In the genomic region with DNA sequence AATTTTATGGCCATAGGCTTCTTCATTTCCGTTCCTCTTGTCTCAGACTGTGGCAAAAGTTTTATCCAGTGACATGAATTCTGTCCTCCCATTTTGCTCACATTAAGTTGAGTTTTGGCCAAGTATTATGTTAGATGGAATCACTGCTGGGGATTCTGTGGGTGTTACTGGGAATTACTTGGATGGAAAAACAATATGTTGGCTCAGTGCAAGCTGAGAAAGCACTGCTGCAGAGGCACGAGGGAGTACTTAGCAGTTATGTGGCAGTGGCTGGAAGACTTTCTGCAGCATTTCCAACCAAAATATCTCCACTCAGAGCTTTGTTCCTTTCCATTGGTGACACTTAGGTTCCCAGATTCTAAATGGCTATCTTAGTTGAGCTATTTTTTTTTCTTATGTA, we compare ENCODE assay signal across 18 mouse cellular contexts.
DNase-seq lines count a peak whose midpoint lies in the region; ATAC-seq lines count a peak whose summit lies in the region.
"Had no signal": no experiment of that assay in that cellular context is flagged by ENCODE, and none has a peak within 500 bp of the region (broad histone marks: within the 10 kb centered on the region; RNA-seq: fewer than 3 reads in every experiment).

No protein-coding gene starts in this region.

- no peaks in the 10 kb centered on the region for H3K9me3 ChIP-seq in heart, embryonic 12.5 days (replicated peaks)
- no peaks in the 10 kb centered on the region for H3K9me3 ChIP-seq in limb, embryonic 13.5 days
- no peaks in the 10 kb centered on the region for H3K9me3 ChIP-seq in limb, embryonic 10.5 days (replicated peaks)
- no peaks in the 10 kb centered on the region for H3K9me3 ChIP-seq in midbrain, embryonic 13.5 days
- H3K9me3 ChIP-seq: forebrain, embryonic 13.5 days; liver, embryonic 13.5 days had no signal

- peak; percentile 87 for DNase-seq in heart, adult 11 months
- no peak for DNase-seq in limb, embryonic 10.5 days (ENCODE audit: low spot score)
- peak; percentile 20 for DNase-seq in brain, adult 2 months (ENCODE audit: low read depth, low spot score)
- DNase-seq in liver = no peak
- DNase-seq in testis, postnatal 10 days (ENCODE audit: low spot score) = no peak
- DNase-seq: B cell, adult 2 months; cerebellum, adult 9-10 months; kidney, adult 18-20 months; kidney, postnatal 10 days; left cerebral cortex, postnatal 4 days; liver, embryonic 13.5 days; lung, embryonic 14.5 days; lung, postnatal 4 days; thymus, postnatal 14 days had no signal

- 59% methylated on average over 2 of the region's 2 CpGs for WGBS in heart, embryonic 12.5 days
- WGBS in limb, embryonic 13.5 days = 45% methylated on average over 2 of the region's 2 CpGs
- WGBS in limb, embryonic 10.5 days = 70% methylated on average over 2 of the region's 2 CpGs
- 32% methylated on average over 2 of the region's 2 CpGs for WGBS in midbrain, embryonic 13.5 days

- H3K4me2 ChIP-seq in heart, embryonic 12.5 days = no peak overlapping the region
- 0 out of 2 replicates have a peak overlapping the region, but pooled peaks have one; percentile 4 for H3K4me2 ChIP-seq in limb, embryonic 13.5 days (replicated peaks)
- no peak overlapping the region for H3K4me2 ChIP-seq in midbrain, embryonic 13.5 days (replicated peaks)
- H3K4me2 ChIP-seq: liver, embryonic 13.5 days; lung, embryonic 14.5 days had no signal

- no peaks in the 10 kb centered on the region for H3K36me3 ChIP-seq in heart, embryonic 12.5 days
- no peaks in the 10 kb centered on the region for H3K36me3 ChIP-seq in limb, embryonic 13.5 days
- no peaks in the 10 kb centered on the region for H3K36me3 ChIP-seq in limb, embryonic 10.5 days
- H3K36me3 ChIP-seq in midbrain, embryonic 13.5 days = no peaks in the 10 kb centered on the region
- H3K36me3 ChIP-seq: liver, embryonic 13.5 days had no signal

- no peaks in the 10 kb centered on the region for H3K27me3 ChIP-seq in heart, embryonic 12.5 days (replicated peaks)
- no peaks in the 10 kb centered on the region for H3K27me3 ChIP-seq in limb, embryonic 13.5 days
- no peaks in the 10 kb centered on the region for H3K27me3 ChIP-seq in limb, embryonic 10.5 days (ENCODE audit: low read depth, poor library complexity, severe bottlenecking)
- no peaks in the 10 kb centered on the region for H3K27me3 ChIP-seq in midbrain, embryonic 13.5 days
- H3K27me3 ChIP-seq: forebrain, embryonic 13.5 days; liver, embryonic 13.5 days had no signal

- no peak for ATAC-seq in heart, embryonic 12.5 days (ENCODE audit: insufficient number of reproducible peaks, low FRiP score)
- ATAC-seq in limb, embryonic 13.5 days (ENCODE audit: low FRiP score, low read depth) = no peak
- ATAC-seq in midbrain, embryonic 13.5 days = no peak; the same call in 1 of the 2 replicates

- H3K4me3 ChIP-seq in heart, embryonic 12.5 days = no peak overlapping the region
- no peak overlapping the region for H3K4me3 ChIP-seq in limb, embryonic 13.5 days
- H3K4me3 ChIP-seq in limb, embryonic 10.5 days = no peak overlapping the region
- H3K4me3 ChIP-seq in midbrain, embryonic 13.5 days (replicated peaks) = no peak overlapping the region
- H3K4me3 ChIP-seq: forebrain, embryonic 13.5 days; liver, embryonic 13.5 days had no signal

- H3K9ac ChIP-seq in heart, embryonic 12.5 days = no peak overlapping the region
- H3K9ac ChIP-seq in limb, embryonic 13.5 days = no peak overlapping the region
- no peak overlapping the region for H3K9ac ChIP-seq in midbrain, embryonic 13.5 days (replicated peaks)
- H3K9ac ChIP-seq: forebrain, embryonic 13.5 days; liver, embryonic 13.5 days; lung, embryonic 14.5 days had no signal

- no peaks in the 10 kb centered on the region for H3K4me1 ChIP-seq in heart, embryonic 12.5 days (replicated peaks)
- peaks cover 6% of the 10 kb centered on the region; the same call in 1 of the 2 replicates for H3K4me1 ChIP-seq in limb, embryonic 13.5 days
- 0 out of 2 replicates have a peak, but pooled peaks cover 3% of the 10 kb centered on the region for H3K4me1 ChIP-seq in limb, embryonic 10.5 days
- peaks cover 15% of the 10 kb centered on the region for H3K4me1 ChIP-seq in midbrain, embryonic 13.5 days (replicated peaks)
- H3K4me1 ChIP-seq: liver, embryonic 13.5 days had no signal

- no peak overlapping the region for H3K27ac ChIP-seq in heart, embryonic 12.5 days (ENCODE audit: poor library complexity, severe bottlenecking)
- no peak overlapping the region for H3K27ac ChIP-seq in limb, embryonic 13.5 days
- H3K27ac ChIP-seq in limb, embryonic 10.5 days = no peak overlapping the region
- H3K27ac ChIP-seq in midbrain, embryonic 13.5 days = peak overlapping the region; percentile 47
- H3K27ac ChIP-seq: forebrain, embryonic 13.5 days; liver, embryonic 13.5 days had no signal

Comparison
In these comparisons a context has a peak if more than half of its experiments do, and no peak if none do; other contexts are left out.
1. DNase-seq: peak in heart, adult 11 months (single experiment) and brain, adult 2 months (single experiment); none in limb, embryonic 10.5 days (single experiment), liver (single experiment) and testis, postnatal 10 days (single experiment).